Mouse (Mus musculus) stomach, postnatal 0 days (tissue): Measurements from ENCODE around the gene Git2. TPM values are rescaled to one million over a fixed set of nuclear protein-coding genes. Genes with fewer than 3 reads are reported as not detected.

Experiments used
- ATAC-seq: fragments of 200-750 bp; cut with Nextera tagmentation; 2 replicates; pipeline ENCODE4 v1.8.0; 2017; ENCODE audit not compliant: low FRiP score, low TSS enrichment
- DNase-seq: peaks from one replicate; pipeline ENCODE4 v3.0.0-alpha.2; 2016; ENCODE audit warnings: low spot score
- H3K27ac ChIP-seq: fragments of 300-500 bp; sonication (generic); replicated peaks from 2 replicates; pipeline ENCODE4 v1.5.1; 2014; ENCODE audit warnings: mild to moderate bottlenecking, control low read depth
- H3K27me3 ChIP-seq: fragments of 300-500 bp; sonication (generic); 2 replicates; pipeline ENCODE4 v1.6.1; 2014; ENCODE audit warnings: low read length; ENCODE audit not compliant: control insufficient read depth, insufficient read depth
- H3K36me3 ChIP-seq: fragments of 300-500 bp; sonication (generic); 2 replicates; pipeline ENCODE4 v1.6.1; 2014; ENCODE audit warnings: low read length, mixed read lengths; ENCODE audit not compliant: control insufficient read depth, insufficient read depth
- H3K4me1 ChIP-seq: fragments of 300-500 bp; sonication (generic); replicated peaks from 2 replicates; pipeline ENCODE4 v1.6.1; 2014; ENCODE audit warnings: antibody characterized with exemption; ENCODE audit not compliant: control insufficient read depth, insufficient read depth
- H3K4me2 ChIP-seq: fragments of 300-500 bp; sonication (generic); replicated peaks from 2 replicates; pipeline ENCODE4 v1.6.1; 2014; ENCODE audit warnings: low read depth, mild to moderate bottlenecking, control low read depth, moderate library complexity
- H3K4me3 ChIP-seq: fragments of 300-500 bp; sonication (generic); 2 replicates; pipeline ENCODE4 v1.5.1; 2014; ENCODE audit warnings: low read depth, low read length, control low read depth
- H3K9ac ChIP-seq: fragments of 300-500 bp; sonication (generic); 2 replicates; pipeline ENCODE4 v1.6.1; 2014; ENCODE audit warnings: mild to moderate bottlenecking, low read length, control low read depth, mixed read lengths
- H3K9me3 ChIP-seq: fragments of 300-500 bp; sonication (generic); 2 replicates; pipeline ENCODE4 v1.6.1; 2016; ENCODE audit warnings: low read length; ENCODE audit not compliant: control insufficient read depth
- CTCF ChIP-seq: IDR thresholded peaks from 2 replicates; pipeline ENCODE4 v1.5.1; 2016; ENCODE audit warnings: antibody characterized with exemption, low read depth, mild to moderate bottlenecking, moderate library complexity
- EP300 ChIP-seq: optimal IDR thresholded peaks from 2 replicates; pipeline ENCODE3; 2016; ENCODE audit warnings: antibody characterized with exemption
- WGBS: fragments of 180-500 bp; shearing (Covaris S2); extraction: QIAGEN DNeasy Blood & Tissue Kit; methylation state at CpG from one replicate; pipeline ENCODE4 v1.1.7; 2014; 5-methylcytosine and 5-hydroxymethylcytosine counted together
- polyA plus RNA-seq: library from polyadenylated mRNA; unstranded; fragments of >200 nt; fragmentation: Nextera tagmentation; extraction: Ambion mirVana; gene quantifications from 2 replicates; pipeline ENCODE4 v1.2.1, GENCODE M21; 2015

Git2 gene
- polyA plus RNA-seq, 1 experiment from 2014 or later: 14.2 TPM

GRCm38 (mm10) chr5:114730129-114730528 is 45.2 kb downstream of the Git2 start:
- no peak overlapping the region for H3K4me2 ChIP-seq
- 71% methylated on average over 10 of the region's 10 CpGs for WGBS
- ATAC-seq: no peak
- no peak for DNase-seq
- H3K4me1 ChIP-seq: no peaks in the 10 kb centered on the region
- peaks cover 22% of the 10 kb centered on the region for H3K36me3 ChIP-seq
- H3K9ac ChIP-seq: no peak overlapping the region
- no peak for TF ChIP-seq CTCF
- TF ChIP-seq EP300: no peak
- no peak overlapping the region for H3K4me3 ChIP-seq
- no peaks in the 10 kb centered on the region for H3K9me3 ChIP-seq
- H3K27ac ChIP-seq: no peak overlapping the region
- H3K27me3 ChIP-seq: no peaks in the 10 kb centered on the region

GRCm38 (mm10) chr5:114728160-114728559 is 47.2 kb downstream of the Git2 start:
- no peak overlapping the region for H3K9ac ChIP-seq
- peaks cover 17% of the 10 kb centered on the region for H3K36me3 ChIP-seq
- no peaks in the 10 kb centered on the region for H3K4me1 ChIP-seq
- H3K4me3 ChIP-seq: no peak overlapping the region
- no peak for ATAC-seq
- H3K27me3 ChIP-seq: no peaks in the 10 kb centered on the region
- no peak overlapping the region for H3K27ac ChIP-seq
- H3K9me3 ChIP-seq: no peaks in the 10 kb centered on the region
- TF ChIP-seq EP300 (no peak), CTCF (no peak)
- no peak overlapping the region for H3K4me2 ChIP-seq
- 76% methylated on average over 10 of the region's 10 CpGs for WGBS
- no peak for DNase-seq

GRCm38 (mm10) chr5:114722846-114723245 is 52.5 kb downstream of the Git2 start:
- H3K27ac ChIP-seq: no peak overlapping the region
- TF ChIP-seq EP300: no peak
- TF ChIP-seq CTCF: no peak
- no peaks in the 10 kb centered on the region for H3K27me3 ChIP-seq
- H3K4me2 ChIP-seq: no peak overlapping the region
- peaks cover 15% of the 10 kb centered on the region for H3K36me3 ChIP-seq
- 93% methylated on average over 13 of the region's 13 CpGs for WGBS
- H3K4me1 ChIP-seq: no peaks in the 10 kb centered on the region
- no peak overlapping the region for H3K9ac ChIP-seq
- no peak overlapping the region for H3K4me3 ChIP-seq
- ATAC-seq (no peak), DNase-seq (no peak)
- no peaks in the 10 kb centered on the region for H3K9me3 ChIP-seq

- no peak for TF ChIP-seq CTCF
- no peak for TF ChIP-seq EP300
- ATAC-seq: no peak
- Histone ChIP-seq H3K9me3 (no peaks in the 10 kb centered on the region), H3K4me3 (no peak overlapping the region), H3K27me3 (no peaks in the 10 kb centered on the region), H3K4me1 (no peaks in the 10 kb centered on the region), H3K9ac (no peak overlapping the region), H3K27ac (no peak overlapping the region), H3K36me3 (peaks cover 15% of the 10 kb centered on the region), H3K4me2 (no peak overlapping the region)
- no peak for DNase-seq
- 85% methylated on average over 10 of the region's 10 CpGs for WGBS
Measured at GRCm38 (mm10) chr5:114721969-114722368, 53.3 kb downstream of the Git2 start.

- H3K36me3 ChIP-seq: peaks cover 17% of the 10 kb centered on the region
- WGBS: 94% methylated on average over 11 of the region's 11 CpGs
- H3K27me3 ChIP-seq: no peaks in the 10 kb centered on the region
- no peak for DNase-seq
- no peaks in the 10 kb centered on the region for H3K9me3 ChIP-seq
- ATAC-seq: no peak
- no peak overlapping the region for H3K27ac ChIP-seq
- H3K9ac ChIP-seq: no peak overlapping the region
- no peak overlapping the region for H3K4me2 ChIP-seq
- TF ChIP-seq EP300 (no peak), CTCF (no peak)
- H3K4me3 ChIP-seq: no peak overlapping the region
- H3K4me1 ChIP-seq: no peaks in the 10 kb centered on the region
Measured at GRCm38 (mm10) chr5:114720784-114721183, 54.5 kb downstream of the Git2 start.

DNA sequence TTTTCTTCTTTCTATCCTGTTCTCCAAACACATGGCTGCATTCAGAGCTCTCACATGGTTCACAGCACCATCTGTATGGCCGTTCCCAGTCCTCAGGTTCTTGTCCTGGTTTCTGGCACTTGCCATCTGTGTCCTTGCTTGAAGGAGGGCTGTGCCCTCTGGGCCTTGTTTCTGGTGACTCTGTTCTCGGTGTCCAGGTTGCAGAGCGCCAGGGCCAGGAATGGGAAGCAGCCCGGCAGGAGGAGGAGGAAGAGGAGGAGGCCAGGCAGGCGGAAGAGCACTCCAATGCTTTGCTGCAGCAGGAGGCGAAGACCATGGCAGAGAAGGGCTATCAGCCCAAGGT is 55.4 kb downstream of the Git2 start:
- 97% methylated on average over 6 of the region's 6 CpGs for WGBS
- Histone ChIP-seq H3K27ac (no peak overlapping the region), H3K36me3 (peaks cover 17% of the 10 kb centered on the region), H3K9me3 (no peaks in the 10 kb centered on the region), H3K9ac (no peak overlapping the region), H3K4me3 (no peak overlapping the region), H3K27me3 (no peaks in the 10 kb centered on the region), H3K4me1 (no peaks in the 10 kb centered on the region), H3K4me2 (no peak overlapping the region)
- ATAC-seq: no peak
- no peak for DNase-seq
- no peak for TF ChIP-seq CTCF
- no peak for TF ChIP-seq EP300
